Mouse (Mus musculus): Measurements from ENCODE around the gene Esr1. TPM values are rescaled to one million over a fixed set of nuclear protein-coding genes. Genes with fewer than 3 reads are reported as not detected.

Esr1 gene
- total and polyA plus RNA-seq, 2 experiments = 12.2 to 30.3 TPM

DNA sequence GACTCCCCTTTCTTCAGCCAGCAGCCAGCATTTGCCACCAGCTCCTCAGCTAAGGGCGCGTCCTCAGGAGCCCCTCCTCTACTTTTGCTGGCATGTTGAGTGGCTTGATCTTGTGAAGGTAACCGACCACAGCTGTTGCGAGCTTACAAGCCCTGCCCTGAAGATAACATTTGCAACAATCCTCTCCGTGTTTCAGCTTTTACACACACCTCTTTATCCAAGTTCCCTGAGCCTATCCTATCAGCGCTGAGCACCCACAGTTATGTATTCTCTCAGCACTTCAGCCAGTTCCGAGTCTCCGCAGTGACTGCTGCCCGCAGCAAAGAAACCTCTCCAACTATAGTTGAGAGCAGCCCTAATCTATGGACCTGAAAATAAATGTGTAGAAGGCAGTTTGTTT is 16.0 kb downstream of the Esr1 start:
- no peaks in the 10 kb centered on the region for H3K36me3 ChIP-seq (ENCODE audit: control insufficient read depth, insufficient read depth, low read length)
- no peaks in the 10 kb centered on the region for H3K27me3 ChIP-seq (ENCODE audit: control insufficient read depth, insufficient read depth, low read length)
- H3K79me2 ChIP-seq (ENCODE audit: control insufficient read depth, insufficient read depth, low read length) = peaks cover 8% of the 10 kb centered on the region; the same call in 1 of the 2 replicates
- no peak overlapping the region for H3K4me3 ChIP-seq (ENCODE audit: insufficient read depth, low read depth, low read length)
- TF ChIP-seq CTCF (IDR thresholded peaks at IDR 0.05; ENCODE audit: low read depth, low read length) (no peak), POLR2A (IDR thresholded peaks at IDR 0.05; ENCODE audit: extremely low read depth, insufficient read depth, low read length) (no peak)
- H3K27ac ChIP-seq (replicated peaks; ENCODE audit: insufficient read depth, low read depth, low read length) = no peak overlapping the region
- peaks cover 10% of the 10 kb centered on the region for H3K4me1 ChIP-seq (ENCODE audit: control insufficient read depth, insufficient read depth, low read length)
- H3K9ac ChIP-seq (ENCODE audit: low read depth, low read length) = no peak overlapping the region
- DNase-seq (ENCODE audit: extremely low read depth, low read depth, low spot score) = no peak
- 92% methylated on average over 9 of the region's 9 CpGs for WGBS

DNA sequence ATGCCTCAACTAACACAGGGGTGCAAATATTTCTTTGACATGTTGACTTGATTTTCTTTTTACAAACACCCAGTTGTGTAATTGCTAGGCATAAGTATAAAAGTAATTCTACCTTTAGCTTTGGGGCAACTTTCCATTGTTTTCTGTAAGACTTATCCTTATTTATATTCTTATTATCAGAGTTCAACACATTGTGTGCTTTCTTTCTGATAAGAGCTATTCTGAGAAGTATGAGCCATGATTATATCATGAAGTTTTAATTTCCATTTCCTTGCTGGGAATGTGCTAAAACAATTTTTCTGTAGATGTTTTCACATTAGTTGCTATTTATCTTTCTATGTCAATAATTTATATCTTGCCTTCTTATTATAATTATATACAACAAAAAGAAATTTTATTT is 17.9 kb downstream of the Esr1 start:
- Histone ChIP-seq H3K27me3 (ENCODE audit: control insufficient read depth, insufficient read depth, low read length) (no peaks in the 10 kb centered on the region), H3K4me1 (ENCODE audit: control insufficient read depth, insufficient read depth, low read length) (peaks cover 7% of the 10 kb centered on the region; the same call in 1 of the 2 replicates), H3K4me3 (ENCODE audit: insufficient read depth, low read depth, low read length) (no peak overlapping the region), H3K36me3 (ENCODE audit: control insufficient read depth, insufficient read depth, low read length) (no peaks in the 10 kb centered on the region), H3K79me2 (ENCODE audit: control insufficient read depth, insufficient read depth, low read length) (peaks cover 10% of the 10 kb centered on the region; the same call in 1 of the 2 replicates), H3K9ac (ENCODE audit: low read depth, low read length) (no peak overlapping the region), H3K27ac (replicated peaks; ENCODE audit: insufficient read depth, low read depth, low read length) (no peak overlapping the region)
- DNase-seq (ENCODE audit: extremely low read depth, low read depth, low spot score) = no peak
- no peak for TF ChIP-seq CTCF (IDR thresholded peaks at IDR 0.05; ENCODE audit: low read depth, low read length)
- TF ChIP-seq POLR2A (IDR thresholded peaks at IDR 0.05; ENCODE audit: extremely low read depth, insufficient read depth, low read length) = no peak

DNA sequence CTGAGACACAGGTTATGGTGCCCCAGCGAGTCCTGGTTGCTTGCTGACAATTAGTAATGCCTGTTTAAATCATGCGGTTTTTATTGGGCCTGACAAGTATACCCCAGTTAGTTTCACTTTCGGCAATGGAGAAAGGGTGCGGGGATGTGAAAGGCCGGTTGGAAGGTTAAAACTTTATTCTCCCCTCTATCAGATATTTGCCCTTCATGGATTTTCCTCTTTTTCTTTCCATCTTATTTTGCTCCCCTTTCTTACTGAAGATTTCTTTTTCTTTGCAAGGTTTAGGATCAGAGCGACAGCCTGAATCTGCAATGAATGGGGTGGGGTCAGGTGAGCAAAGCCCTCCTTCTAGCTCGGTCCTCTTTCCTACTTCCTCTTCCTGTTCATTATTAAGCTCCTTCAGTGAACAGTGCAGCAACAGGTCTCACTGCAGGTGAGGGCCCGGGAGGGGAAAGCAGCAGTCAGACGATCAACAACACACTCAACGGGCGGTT is 20.9 kb downstream of the Esr1 start:
- TF ChIP-seq POLR2A (IDR thresholded peaks at IDR 0.05; ENCODE audit: extremely low read depth, insufficient read depth, low read length) (no peak), CTCF (IDR thresholded peaks at IDR 0.05; ENCODE audit: low read depth, low read length) (no peak)
- Histone ChIP-seq H3K79me2 (ENCODE audit: control insufficient read depth, insufficient read depth, low read length) (peaks cover 6% of the 10 kb centered on the region; the same call in 1 of the 2 replicates), H3K27me3 (ENCODE audit: control insufficient read depth, insufficient read depth, low read length) (no peaks in the 10 kb centered on the region), H3K9ac (ENCODE audit: low read depth, low read length) (no peak overlapping the region), H3K4me3 (ENCODE audit: insufficient read depth, low read depth, low read length) (0 out of 2 replicates have a peak overlapping the region, but pooled peaks have one; percentile 1), H3K4me1 (ENCODE audit: control insufficient read depth, insufficient read depth, low read length) (no peaks in the 10 kb centered on the region), H3K36me3 (ENCODE audit: control insufficient read depth, insufficient read depth, low read length) (no peaks in the 10 kb centered on the region), H3K27ac (replicated peaks; ENCODE audit: insufficient read depth, low read depth, low read length) (no peak overlapping the region)
- 80% methylated on average over 11 of the region's 11 CpGs for WGBS
- no peak for DNase-seq (ENCODE audit: extremely low read depth, low read depth, low spot score)

DNA sequence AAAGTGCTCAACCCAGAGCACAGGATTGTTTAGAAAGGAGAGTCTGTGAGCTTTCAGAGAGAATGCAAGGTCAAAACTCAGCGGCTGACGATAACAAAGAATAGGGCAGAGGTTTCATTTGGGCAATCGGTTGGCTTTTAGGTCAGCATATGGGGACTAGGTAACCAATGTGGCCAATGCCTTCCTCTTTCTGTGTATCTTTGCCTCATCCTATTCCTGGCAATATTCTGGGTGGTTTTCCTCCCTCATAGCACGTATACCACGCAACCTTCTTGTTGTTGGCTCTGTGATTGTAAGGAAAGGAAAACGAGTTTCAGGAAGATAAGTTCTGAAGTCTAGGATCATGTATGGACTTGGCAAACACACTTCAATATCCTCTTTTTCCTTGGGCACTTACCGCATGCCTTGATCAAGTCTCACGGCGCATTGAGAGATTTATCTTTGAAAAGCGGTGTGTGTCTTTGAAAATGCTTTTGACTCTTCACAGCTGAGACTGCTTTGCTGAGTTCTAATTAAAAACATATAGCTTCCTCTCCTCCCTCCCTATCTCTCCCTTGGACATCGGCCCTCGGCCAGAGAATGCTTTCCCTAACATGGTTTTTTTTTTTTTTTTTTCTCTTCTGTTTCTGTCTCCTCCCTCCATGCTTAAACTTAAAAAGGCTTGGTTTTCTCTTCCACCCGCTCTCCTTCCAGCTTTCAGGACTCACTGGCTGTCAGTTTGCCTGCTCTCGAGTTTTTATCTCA is 22.1 kb downstream of the Esr1 start:
- no peaks in the 10 kb centered on the region for H3K27me3 ChIP-seq (ENCODE audit: control insufficient read depth, insufficient read depth, low read length)
- no peak overlapping the region for H3K27ac ChIP-seq (replicated peaks; ENCODE audit: insufficient read depth, low read depth, low read length)
- 61% methylated on average over 14 of the region's 14 CpGs for WGBS
- H3K79me2 ChIP-seq (ENCODE audit: control insufficient read depth, insufficient read depth, low read length) = peaks cover 3% of the 10 kb centered on the region; the same call in 1 of the 2 replicates
- TF ChIP-seq POLR2A (IDR thresholded peaks at IDR 0.05; ENCODE audit: extremely low read depth, insufficient read depth, low read length) (no peak), CTCF (IDR thresholded peaks at IDR 0.05; ENCODE audit: low read depth, low read length) (no peak)
- no peak for DNase-seq (ENCODE audit: extremely low read depth, low read depth, low spot score)
- no peak overlapping the region for H3K4me3 ChIP-seq (ENCODE audit: insufficient read depth, low read depth, low read length)
- H3K36me3 ChIP-seq (ENCODE audit: control insufficient read depth, insufficient read depth, low read length) = no peaks in the 10 kb centered on the region
- no peak overlapping the region for H3K9ac ChIP-seq (ENCODE audit: low read depth, low read length)
- H3K4me1 ChIP-seq (ENCODE audit: control insufficient read depth, insufficient read depth, low read length) = no peaks in the 10 kb centered on the region

DNA sequence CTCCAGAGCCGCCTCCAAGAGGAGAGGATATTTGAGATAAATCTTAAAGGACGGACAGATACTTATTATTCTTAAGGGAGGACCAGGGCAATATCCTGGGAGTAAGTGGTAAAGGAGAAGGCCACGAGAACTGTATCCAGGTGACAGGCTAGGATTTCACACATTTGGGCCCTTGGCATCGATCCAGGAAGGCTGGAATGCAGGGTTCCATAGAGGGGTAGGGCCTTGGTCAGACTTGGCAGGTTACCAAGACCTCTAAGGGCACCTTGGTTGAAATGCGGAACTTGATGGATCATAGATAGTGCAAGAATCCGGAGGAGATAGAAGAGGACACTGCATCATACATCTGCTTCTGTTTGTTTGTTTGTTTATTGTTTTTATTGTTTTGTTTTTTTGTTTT is 24.3 kb downstream of the Esr1 start:
- Histone ChIP-seq H3K27me3 (ENCODE audit: control insufficient read depth, insufficient read depth, low read length) (no peaks in the 10 kb centered on the region), H3K36me3 (ENCODE audit: control insufficient read depth, insufficient read depth, low read length) (no peaks in the 10 kb centered on the region), H3K4me3 (ENCODE audit: insufficient read depth, low read depth, low read length) (no peak overlapping the region), H3K9ac (ENCODE audit: low read depth, low read length) (no peak overlapping the region), H3K4me1 (ENCODE audit: control insufficient read depth, insufficient read depth, low read length) (no peaks in the 10 kb centered on the region), H3K79me2 (ENCODE audit: control insufficient read depth, insufficient read depth, low read length) (peaks cover 3% of the 10 kb centered on the region; the same call in 1 of the 2 replicates), H3K27ac (replicated peaks; ENCODE audit: insufficient read depth, low read depth, low read length) (no peak overlapping the region)
- 86% methylated on average over 6 of the region's 6 CpGs for WGBS
- DNase-seq (ENCODE audit: extremely low read depth, low read depth, low spot score) = no peak
- no peak for TF ChIP-seq POLR2A (IDR thresholded peaks at IDR 0.05; ENCODE audit: extremely low read depth, insufficient read depth, low read length)
- no peak for TF ChIP-seq CTCF (IDR thresholded peaks at IDR 0.05; ENCODE audit: low read depth, low read length)

DNA sequence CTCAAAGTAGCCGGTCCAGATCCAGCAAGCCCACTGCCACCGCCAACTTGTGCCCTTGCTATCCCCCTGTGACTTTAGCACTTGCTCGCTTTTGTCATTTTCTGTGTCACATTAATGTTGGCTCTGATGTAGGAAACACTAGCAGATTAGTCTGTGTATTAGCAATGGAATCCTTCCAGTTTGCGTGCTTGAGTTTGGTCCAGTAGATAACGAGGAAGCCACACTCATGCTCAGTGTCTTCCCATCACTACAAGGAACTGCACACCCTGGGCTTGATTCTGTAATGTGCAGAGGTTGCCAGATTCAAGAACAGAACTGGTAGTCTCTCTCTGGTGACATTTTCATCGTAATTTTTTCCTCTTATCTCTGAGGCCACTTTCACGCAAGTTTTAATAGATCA is 34.7 kb downstream of the Esr1 start:
- Histone ChIP-seq H3K27ac (replicated peaks; ENCODE audit: insufficient read depth, low read depth, low read length) (no peak overlapping the region; the same call in 1 of the 2 replicates), H3K79me2 (ENCODE audit: control insufficient read depth, insufficient read depth, low read length) (peaks cover 2% of the 10 kb centered on the region; the same call in 1 of the 2 replicates), H3K4me1 (ENCODE audit: control insufficient read depth, insufficient read depth, low read length) (no peaks in the 10 kb centered on the region), H3K9ac (ENCODE audit: low read depth, low read length) (no peak overlapping the region), H3K27me3 (ENCODE audit: control insufficient read depth, insufficient read depth, low read length) (no peaks in the 10 kb centered on the region), H3K36me3 (ENCODE audit: control insufficient read depth, insufficient read depth, low read length) (no peaks in the 10 kb centered on the region), H3K4me3 (ENCODE audit: insufficient read depth, low read depth, low read length) (no peak overlapping the region)
- 80% methylated on average over 7 of the region's 7 CpGs for WGBS
- no peak for TF ChIP-seq CTCF (IDR thresholded peaks at IDR 0.05; ENCODE audit: low read depth, low read length)
- TF ChIP-seq POLR2A (IDR thresholded peaks at IDR 0.05; ENCODE audit: extremely low read depth, insufficient read depth, low read length) = no peak
- DNase-seq (ENCODE audit: extremely low read depth, low read depth, low spot score) = peak; percentile 43
